Mouse (Mus musculus): ENCODE measurements around the gene Rhbdf2.
A peak's percentile ranks its signal among the peaks of the same experiment; 100 is the strongest.

The Rhbdf2 gene

DNA sequence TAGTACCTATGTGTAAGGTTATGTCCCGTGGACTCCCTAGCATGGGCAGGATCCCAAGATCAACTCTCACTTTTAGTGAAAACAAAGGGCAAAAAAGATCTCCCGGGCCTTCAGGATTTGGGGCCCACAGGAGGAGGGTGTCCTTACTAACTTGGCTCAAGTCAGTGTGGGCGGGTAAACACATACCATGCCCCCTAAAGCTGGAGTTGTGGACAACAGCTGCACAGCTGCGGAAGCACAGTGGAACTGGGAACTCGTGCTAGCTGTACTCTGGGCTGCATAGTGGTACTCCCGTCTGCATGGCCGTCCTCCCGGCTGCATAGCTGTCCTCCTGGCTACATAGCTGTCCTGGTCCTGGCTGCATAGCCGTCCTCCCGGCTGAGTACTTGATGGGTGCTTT lies 31.4 kb upstream of the Rhbdf2 start:
- DNase-seq, result no peak

DNA sequence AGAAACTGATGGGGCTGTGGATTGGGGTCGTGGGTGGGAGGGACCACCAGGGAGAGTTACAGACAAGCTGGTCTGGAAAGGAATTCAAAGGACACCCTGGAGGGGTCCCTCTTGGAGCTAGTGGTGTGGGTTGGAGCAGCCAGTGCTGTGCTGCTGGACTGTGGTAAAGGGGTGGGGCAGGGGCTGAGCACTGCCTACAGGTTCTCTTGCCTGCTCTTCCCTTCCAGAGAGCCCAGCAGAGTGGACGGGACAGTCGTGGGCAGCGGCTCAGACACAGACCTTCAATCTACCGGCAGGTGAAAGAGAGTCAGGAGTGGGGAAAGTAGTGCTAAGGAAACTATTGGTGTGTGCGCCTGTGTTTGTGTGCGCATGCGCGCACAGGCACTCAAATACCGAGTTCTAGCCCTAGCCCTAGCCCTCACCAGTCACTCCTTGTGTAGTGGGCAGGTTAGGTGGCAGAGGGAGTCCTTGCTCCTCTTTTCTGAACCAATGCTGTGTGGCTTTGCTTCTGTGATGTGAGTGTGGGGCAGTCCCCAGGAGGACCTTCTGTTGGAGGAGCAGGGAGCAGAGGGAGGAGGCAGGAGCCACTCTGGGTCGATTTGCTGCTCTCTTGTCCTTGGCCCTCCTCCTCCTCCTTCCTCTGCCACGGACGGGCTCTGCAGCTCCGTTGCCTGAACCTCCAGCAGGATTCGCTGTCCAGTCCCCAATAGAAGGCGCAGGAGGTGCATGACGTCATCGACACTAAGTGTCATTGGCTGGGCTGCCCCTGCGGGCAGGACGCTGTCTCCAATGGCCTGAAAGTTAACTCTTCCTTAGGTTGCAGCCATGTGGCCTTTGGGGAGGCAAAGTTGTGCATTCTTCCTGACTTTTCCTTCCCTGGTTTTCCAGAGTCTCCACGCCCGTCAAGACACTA lies 30.7 kb upstream of the Rhbdf2 start:
- peak; percentile 95 to 97 for DNase-seq

DNA sequence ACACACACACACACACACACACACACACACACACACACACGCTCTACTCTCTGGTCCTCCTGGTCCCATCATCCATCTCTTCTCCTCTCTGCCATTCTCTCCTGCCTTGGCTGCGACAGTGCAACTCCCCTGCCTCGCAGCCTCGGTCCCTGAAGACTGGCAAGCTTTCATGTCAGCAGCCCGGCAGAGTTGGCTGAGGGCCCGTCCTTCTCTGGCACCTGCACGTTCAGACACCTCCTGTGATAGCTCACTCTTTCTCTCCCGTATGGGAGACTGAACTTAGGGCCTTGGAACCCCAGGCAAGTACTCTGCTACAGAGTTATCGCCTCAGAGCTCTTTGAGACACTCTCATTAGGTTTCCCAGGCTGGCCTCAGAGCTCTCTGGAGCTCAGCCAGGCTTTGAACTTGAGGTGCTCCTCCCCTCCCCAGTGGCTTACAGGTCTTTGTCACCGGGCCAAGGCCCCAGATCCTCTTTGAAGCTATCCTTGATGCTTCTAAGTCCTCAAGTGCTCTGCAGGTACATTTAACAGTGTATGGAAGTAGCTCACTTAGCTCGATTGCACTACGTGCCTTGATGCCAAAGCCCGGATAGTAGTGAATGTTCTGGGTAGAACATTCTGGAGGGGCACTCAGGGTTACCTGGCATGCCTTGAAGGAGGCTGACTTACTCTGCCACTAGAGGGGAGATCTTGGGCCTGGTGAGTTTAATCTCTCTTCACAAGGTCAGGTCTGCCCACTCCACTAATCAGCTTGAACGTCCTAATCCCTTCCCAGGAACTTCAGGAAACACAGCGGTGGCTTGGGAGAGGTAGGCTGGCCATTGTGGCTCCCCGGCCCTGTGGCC lies 29.8 kb upstream of the Rhbdf2 start:
- DNase-seq, result peak; percentile 53 to 71

DNA sequence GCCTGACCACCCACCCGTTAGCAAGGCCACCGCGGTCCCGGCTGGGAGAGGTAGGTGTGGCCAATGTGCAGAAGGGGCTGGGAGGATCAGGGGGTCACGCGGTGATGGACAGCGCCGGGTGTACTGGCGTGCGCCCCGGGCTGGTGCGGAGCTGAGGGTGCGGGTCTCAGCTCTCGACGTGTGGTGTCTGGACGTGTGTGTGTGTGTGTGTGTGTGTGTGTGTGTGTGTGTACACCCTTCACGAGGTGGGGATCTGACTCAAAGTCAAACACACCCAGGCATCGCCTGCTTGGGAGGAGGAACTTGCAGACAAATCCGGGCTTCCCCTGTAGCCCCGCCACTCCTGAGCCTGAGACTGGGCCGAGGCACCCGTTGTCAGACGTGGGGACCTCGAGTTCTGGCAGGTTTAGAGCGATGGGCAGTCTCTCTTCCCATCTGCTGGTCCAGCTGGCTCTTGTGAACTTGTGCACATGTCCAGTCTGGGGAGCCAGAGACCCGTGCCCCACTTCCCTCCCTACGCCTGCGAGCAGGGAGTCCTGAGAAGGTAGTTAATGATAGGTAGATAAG lies 27.5 kb upstream of the Rhbdf2 start, which contains the start of gene Cygb:
Gene Cygb, minus strand, starts transcription at position 59 of the 567 bp plus-strand sequence.
- DNase-seq, result no peak

DNA sequence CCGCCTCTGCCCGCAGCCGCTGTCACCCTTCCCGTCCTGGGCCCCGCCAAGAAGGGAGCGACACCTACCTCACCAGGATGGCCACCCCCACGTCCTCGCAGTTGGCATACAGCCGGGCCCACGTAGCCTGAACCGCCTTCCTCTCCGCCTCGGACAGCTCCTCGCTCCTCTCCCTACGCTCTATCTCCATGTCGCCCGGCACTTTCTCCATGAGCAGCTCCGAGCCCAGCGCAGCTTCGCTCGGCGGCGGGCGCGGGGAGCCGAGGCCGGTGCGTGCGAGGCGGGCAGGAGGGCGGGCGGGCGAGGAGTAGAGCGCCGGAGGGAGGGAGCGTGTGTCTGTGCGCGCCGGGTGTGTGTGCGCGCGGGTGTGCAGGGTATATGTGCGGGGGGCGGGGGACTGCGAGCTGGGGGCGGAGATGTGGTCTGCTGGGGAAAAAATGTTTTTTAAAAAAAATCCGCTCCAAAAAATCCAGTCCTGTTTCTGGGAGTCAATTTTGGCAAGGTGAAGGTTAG lies 26.9 kb upstream of the Rhbdf2 start:
- DNase-seq, result peak; percentile 47 to 48

DNA sequence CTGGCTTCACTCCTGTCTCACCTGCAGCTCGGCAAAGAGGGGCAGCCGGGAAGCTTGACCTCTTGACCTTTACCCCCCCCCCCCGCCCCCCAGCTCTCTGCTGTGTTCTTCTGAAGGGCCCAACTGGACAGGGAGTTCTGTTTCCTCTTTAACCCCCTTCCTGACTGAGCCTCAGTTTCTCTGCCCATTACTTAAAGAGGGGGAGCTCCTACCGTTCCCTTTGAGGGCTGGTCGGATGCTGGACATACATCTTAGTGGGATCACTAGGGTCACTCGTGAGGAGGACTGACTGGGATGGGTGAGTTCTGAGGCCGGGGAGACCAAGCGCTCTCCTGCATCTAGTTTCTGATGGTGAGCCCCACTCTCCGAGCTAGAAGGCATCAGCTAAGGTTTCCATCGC lies 26.4 kb upstream of the Rhbdf2 start, which contains the start of gene Prcd:
Gene Prcd, plus strand, starts transcription at position 301 of the 400 bp plus-strand sequence.
- no peak for DNase-seq

DNA sequence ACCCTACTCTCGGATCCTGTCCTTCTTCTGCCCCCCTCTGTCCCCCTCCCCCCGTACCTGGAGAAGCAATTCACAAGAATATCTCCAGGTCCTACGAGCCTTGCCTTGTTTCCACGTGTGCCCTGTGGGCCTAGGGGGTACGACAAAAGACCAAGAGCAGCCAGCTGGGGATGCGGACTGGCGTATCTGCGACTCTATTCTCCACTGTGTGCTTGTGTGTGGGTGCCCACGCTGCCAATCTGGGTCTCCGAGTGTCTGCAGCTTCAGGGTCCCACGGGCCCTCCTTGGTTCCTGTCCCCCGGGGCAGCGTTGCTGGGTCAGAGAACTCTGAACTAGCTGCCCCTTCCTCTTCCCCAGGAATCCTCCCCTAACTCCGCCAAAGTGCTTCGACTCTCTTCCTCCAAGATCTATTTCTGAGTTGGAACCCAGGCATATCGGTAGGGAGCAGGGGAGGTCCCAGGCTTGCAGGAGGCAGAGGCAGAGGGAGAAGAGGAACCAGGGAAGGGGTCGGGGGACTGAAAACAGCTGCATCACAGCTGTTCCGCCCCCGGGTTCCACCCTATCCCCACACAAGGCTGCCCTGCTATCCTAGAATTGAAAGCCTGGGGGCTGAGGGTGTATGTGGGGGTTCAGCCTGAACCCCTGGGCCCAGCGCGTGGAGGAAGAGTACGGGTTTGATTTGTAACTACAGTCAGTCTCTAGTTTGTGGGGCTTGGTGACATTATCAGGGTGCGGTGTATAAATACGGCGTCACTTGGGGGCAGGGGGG lies 25.7 kb upstream of the Rhbdf2 start:
- DNase-seq, result no peak

DNA sequence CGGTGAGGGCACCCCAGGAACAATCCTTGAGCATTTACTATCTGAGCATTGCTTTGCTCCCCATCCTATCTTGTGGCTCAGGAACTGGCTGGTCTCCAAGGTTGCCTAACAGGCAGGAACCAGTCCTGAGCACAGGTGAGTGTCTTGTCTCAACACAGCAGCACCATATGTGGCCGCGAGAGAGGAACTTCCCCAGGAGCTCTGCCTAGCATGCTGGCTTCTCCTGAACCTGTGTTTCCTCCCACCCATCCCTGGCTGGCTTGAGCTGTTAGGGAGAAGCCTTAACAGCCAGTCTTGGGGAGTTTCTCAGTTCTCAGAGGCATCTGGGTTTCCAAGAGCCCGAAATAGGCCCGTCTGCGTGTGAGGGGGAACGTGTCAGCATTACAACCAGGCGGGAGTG lies 24.5 kb upstream of the Rhbdf2 start:
- DNase-seq, result no peak

DNA sequence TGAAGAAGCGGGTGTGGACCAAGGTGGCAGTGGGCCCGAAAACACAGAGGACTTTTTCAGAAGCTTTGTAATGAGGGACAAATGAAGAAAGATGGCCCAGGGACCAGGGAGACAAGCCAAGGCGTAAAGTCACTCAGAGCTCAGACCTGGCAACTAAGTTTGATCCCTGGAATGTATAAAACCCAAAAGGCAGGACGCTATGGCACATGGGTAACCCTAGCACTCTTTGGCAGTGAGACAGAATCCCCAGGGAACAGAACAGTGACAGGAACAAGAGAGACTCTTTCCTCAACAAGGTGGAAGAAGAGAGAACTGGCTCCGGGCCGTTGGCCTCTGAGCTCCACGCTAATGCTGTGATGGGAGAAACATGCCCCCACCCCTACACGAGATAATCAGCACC lies 24.0 kb upstream of the Rhbdf2 start:
- DNase-seq, result no peak

DNA sequence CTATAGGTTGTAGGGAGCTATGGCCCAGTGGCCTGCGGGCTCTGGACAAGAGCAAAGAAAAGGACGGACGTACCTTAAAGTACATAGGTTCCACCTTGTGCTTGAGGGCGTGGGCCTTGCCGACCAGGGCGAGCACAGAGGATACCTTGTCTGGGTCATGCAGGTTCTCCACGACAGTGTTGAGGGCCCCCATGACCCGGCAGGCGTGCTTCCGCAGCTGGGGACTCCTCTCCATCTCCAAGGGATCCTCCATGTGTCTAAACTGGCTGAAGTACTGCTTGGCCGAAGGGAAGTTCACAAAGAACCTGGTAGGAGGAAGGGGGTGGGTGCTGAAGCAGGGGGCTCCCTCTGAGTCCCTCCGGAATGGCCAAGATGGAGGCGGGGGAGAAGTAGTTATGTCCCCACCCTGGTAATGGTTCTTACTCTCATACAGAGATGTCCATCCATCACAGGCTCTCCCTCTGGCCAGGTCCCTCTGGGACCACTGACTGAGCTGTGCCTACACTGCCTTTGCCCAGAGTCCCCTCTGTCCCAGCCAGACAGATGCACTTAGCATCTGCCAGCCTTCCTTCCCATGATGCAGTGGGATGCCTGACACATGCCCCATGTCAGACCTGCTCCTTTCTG lies 23.0 kb upstream of the Rhbdf2 start:
- no peak for DNase-seq

DNA sequence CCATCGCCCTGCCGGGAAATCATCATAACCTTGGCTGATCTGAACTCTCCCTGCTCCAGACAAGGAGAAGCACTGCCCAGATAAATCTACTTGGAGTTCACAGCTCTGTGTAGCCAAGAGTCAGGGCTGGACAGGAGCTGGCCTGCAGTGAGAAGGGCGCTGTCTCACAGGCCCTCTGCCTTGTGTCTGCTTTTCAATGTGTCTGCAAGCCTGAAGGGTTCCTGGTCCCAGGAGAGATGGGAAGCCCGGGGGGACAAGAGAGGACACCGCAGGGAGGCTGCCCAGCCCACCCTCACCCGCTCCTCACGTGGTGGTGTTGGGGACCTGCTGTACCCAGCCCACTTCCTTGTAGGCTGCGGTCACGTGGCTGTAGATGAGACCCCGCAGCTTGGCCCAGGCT lies 22.2 kb upstream of the Rhbdf2 start:
- DNase-seq, result no peak

DNA sequence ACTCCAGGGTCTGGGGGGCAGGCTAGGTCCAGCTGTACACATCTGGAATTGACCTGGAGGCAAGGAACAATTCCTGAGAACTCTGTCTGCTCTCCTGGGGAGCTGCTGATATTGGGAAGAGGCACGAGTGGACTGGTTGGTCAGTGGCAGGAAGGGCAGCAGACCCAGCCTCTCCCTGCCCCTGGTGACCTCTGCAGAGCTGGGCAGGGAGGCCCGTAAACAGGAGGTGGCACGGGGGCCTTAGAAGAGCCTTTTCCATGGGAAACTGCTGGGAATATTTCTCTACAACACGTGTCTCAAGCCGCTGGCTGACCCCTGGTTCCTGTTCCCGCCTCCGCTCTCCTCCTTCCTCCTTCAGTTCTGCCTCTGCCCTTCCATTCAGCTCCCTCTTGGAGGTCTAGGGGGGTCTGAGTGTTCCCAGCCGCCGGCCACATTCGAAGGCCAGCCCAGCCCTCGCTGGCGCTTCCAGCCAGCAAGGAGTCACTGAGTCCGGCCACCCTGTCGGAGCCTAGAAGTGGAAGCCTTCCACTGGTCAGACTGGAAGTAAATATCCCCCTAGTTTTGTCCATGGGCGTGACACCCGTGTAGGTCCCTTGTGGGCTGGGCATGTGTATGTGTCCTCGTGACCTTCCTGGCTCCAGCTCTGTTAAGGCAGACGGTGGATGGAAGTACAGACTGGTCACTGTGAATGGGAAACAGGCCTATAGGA lies 21.5 kb upstream of the Rhbdf2 start:
- peak; percentile 51 to 60 for DNase-seq

DNA sequence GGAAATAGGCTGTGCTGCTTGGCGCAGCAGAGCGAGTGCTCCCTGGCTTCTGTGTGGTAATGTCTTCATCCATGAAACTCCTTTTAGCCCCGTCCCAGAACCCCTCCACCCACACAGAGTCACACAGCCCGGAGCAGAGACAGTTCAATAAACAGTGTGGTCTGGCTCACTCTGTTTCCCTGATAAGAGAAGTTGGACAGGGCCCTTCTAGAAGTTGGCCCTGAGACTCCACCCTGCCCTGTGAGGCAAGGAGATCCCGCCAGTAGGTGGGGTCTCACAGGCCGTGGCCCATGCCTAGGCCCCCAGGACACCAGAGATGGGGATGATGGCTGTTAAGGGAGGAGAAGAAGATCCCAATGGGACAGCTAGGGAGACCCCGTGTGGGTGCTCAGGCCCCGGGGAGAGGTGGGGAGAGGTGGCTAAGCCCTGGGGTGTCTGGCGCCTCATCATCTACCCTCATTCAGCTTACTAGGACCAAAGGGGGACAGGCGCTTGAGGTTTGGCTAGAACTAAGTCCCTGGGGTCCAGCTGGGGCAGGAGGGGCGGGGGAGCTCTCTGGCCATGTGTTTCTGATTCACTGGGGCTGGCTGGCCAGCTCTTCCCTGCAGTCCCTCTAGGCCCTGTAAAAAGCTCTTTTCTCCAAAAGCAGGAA lies 20.6 kb upstream of the Rhbdf2 start:
- DNase-seq, result peak; percentile 59 to 69

DNA sequence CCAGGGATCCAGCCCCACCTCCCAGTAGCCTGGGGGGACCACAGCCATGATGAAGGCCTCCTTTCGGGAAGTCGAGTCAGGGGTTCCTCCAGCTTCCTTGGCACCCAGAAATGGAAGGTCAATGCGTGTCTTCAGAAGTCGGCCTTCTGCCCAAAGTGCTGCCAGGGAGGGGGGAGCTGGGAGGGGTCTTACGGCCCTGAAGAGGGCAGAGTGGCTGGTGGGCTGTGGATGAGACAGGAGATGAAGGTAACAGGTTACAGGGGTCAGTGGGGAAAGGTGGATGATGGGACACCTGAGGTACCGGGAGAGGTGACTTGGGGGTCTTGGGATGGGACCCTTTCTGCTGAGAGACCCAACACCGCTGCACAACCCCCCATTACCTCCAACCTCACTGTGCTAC lies 20.0 kb upstream of the Rhbdf2 start:
- no peak for DNase-seq

DNA sequence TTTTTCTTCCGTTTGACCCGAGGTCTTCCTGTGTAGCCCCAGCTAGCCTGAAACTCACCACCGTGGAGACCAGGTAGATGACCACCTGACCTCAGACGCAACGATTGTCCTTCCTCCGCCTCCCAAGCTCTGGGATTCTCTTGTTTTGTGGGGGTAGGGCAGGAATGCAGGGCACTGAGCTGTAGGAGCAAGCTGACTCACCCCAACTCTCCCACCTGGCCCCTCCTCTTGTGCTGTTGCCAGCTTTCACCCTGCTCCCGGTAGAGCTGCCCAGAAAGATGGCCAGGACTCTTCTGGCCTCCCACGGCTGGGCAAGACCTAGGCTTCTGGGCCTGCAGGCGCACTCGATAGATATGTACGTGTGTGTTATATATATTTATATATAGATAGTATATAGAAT lies 19.3 kb upstream of the Rhbdf2 start:
- DNase-seq, result no peak

DNA sequence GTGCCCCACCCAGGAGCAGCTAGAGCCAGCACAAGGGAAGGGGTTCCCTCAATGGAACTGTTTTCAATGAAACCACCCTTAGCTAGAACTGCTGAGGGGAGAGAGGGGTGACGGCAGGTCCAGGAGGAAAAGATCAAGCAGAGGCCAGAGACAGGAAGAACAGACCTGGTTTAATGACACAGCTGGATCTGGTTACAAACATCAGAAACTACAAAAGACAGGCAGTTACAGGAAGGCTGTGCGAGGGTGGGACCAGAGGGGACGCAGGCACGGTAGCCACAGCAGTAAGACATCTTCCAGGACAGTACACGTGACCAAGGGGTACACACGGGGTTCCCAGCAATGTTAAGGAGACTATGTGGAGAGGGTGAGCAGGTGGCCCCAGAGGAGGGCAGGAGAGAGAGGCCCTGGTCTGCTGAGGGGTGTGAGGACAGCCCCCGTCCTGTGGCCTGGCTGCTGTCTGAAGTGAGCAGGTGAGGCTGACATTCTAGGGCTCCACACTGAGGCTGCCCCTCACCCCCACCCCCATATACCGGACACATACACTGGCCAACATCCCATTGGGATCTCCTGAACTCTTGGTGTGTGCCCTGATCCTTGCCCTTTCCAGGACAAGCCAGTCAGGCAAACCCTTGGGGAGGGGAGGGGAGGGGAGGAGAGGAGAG lies 18.8 kb upstream of the Rhbdf2 start:
- no peak for DNase-seq

DNA sequence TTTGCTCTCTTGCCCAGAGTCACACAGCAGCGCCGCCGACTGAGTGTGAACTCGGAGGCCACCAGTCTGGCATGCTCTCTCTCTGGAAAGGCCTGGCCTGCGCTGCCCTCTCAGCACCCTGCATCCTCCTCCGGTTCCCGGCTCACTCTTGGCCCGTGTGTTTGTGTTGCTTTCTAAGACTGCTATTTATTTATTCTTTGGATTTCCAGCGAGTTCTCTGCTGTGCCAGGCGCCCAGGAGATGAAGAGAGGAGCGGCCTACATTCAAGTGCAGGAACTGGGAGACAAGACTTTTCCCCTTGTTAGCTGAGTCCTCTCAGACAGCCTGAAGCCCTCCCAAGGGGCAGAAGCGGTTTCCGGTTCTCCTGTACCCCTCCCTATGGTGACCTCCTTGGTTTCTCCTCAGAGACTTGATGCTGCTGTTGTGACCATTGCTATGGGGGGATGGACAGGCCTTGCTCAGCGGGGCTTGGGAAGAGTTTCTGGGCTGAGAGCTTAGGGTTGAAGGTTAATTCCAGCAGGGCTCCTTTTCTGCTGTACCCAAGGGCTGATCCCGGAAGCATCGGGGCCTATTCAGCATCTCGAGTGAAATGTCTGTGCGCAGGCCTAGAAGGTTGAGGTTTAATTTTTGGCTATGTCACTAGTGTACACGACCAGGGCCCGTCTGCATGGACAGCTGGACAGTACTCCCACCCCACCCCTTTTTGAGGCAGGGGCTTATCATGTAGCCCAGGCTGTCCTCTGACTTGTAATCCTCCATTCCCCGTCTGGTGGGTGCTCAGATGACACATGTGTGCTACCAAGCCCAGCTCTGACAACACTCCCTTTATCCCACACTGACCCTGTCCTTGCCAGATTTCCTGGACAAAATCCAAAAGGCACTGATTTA lies 17.6 kb upstream of the Rhbdf2 start:
- no peak for DNase-seq

DNA sequence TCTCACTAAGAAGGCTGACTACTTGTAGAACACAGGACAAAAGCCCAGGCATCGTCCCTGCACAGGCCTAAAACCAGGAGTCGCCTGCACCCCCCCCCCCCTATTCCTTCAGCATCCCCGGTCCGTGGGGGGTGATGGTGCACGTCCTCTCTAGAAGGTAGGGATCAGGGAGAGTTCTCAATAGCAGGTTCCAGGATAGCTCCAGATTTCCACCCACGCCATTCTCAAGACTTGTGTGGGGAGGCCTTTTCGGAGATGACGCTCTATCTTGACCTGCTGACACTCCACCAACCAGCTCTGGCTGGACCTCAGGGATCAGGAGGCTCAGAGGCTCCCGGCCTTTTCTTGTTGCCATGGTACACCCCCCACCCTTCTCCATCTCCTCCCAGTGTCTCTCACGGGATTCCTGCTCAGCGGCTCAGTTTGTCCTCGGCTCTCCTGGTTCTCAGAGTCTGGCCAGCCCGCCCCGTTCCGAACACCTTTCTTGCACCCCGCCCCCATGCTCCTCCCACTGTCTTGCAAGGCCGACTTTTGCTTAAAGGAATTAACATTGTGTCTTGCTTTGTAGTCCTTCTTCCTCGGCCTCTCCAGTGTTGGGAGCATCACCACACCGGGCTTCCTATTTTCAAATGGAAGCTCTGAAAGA lies 16.9 kb upstream of the Rhbdf2 start:
- DNase-seq, result no peak
